Mouse (Mus musculus): ENCODE measurements at regions not wholly inside any gene's neighbourhood (a gene's known extent, or its start where the extent isn't known, plus 50 kb on each side); places are given as distances from the start of the nearest gene placed in this dataset.

DNA sequence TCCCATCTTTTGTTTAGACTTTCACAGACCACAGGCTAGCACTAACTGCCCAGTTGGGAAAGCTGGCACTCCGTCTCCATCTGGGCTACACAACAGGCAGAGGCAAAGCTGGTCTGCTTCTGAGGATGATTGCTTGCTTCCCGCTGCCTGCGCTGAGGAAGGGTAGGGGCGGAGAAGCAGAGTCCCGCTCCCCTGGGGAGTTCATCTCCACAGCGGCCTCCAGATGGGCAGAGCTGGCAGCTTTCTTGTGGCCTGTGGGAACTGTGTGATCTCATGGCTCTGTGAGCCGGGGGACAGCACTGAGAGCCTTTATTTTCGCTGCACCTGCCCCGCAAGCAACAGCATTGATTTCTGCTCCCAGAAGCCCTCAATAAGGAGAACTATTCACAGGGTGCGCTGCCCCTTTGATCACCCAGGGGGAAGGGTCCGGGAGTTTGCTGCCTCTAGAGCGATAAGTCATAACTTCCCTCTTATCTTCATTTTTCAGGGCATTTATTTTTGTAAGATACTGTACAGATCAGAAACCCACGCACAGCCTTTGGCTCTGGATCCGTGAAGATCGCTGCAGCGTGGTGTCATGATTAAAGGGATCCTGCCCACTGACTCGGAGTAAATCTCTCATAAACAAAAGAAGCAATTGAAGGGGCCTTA is 155.7 kb downstream of the Gm9376 start:
- peak; percentile 67 for DNase-seq (ENCODE audit: low read depth, low spot score)

DNA sequence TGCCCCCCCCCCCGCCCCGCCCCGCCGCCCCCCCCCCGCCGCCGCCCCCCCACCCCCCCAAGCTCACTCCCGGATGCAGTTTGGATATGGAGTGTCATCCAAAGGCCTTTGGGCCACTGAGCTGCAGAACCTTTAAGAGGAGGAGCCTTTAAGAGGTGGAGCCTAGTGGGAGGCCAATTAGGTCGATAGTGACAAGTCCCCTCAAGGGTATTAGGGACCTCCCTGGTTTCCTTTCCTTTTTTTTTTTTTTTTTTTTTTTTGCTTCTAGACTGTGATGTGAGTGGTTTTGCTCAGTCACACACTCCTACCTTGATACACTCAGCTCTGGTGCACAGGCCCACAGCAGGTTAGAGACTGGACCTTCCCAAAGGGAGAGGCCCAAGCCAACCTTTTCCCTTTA is 156.5 kb downstream of the Gm9376 start:
- peak; percentile 12 for DNase-seq (ENCODE audit: low read depth, low spot score)

DNA sequence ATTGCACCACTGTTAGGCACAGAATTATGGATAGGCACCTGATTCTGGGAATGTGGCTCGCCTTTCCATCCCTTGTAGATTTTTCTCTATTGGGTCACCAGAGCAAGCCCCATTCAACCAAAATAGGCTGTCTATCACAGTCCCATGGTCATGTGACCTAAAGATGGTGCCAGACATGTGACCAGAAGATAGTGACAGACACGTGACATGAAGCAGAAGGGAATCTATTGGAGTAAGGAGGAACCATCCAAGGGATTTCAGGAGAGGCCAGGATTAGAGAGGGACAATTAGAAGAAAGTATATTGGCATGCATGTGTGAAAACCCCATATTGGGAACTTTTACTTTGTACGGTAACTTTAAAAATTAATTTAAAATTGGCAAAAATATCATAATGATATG is 159.8 kb downstream of the Gm9376 start:
- DNase-seq (ENCODE audit: low read depth, low spot score) = no peak

DNA sequence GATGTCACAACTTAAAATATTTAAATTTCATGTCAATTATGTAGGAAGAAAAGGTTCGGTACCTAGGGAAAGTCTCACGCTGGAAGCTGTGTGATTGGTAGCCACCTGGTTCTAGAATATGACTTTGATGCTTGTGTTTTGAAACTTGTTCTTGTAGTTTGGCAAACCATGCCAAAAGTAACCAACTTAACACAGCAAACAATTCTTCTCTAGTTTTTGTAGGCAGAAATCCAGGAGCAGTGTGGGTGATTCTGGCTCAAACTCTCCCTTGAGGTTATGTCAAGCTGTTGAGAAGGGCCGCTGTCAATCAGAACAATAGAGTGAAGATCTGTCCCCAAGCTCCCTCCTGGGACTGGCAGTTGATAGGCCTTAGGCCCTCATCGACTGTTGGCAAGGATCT is 163.5 kb downstream of the Gm9376 start:
- no peak for DNase-seq (ENCODE audit: low read depth, low spot score)

DNA sequence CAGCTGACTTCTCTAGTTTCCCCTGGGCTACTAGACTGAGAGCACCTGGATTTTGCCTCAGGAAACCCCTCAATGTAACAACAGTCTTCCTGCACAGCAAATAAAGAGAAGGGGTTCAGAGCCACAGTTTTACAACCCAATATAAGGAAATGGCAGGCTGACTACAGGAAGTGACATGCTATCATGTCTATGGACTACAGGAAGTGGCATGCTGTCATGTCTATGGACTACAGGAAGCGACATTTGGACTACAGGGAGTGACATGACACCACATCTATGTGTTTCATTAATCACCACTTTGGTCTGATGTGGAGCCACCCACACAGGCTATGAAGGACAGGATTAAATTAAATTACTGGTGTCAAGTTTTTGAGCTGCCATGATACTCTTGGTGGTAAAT is 164.0 kb downstream of the Gm9376 start:
- DNase-seq (ENCODE audit: low read depth, low spot score) = no peak

DNA sequence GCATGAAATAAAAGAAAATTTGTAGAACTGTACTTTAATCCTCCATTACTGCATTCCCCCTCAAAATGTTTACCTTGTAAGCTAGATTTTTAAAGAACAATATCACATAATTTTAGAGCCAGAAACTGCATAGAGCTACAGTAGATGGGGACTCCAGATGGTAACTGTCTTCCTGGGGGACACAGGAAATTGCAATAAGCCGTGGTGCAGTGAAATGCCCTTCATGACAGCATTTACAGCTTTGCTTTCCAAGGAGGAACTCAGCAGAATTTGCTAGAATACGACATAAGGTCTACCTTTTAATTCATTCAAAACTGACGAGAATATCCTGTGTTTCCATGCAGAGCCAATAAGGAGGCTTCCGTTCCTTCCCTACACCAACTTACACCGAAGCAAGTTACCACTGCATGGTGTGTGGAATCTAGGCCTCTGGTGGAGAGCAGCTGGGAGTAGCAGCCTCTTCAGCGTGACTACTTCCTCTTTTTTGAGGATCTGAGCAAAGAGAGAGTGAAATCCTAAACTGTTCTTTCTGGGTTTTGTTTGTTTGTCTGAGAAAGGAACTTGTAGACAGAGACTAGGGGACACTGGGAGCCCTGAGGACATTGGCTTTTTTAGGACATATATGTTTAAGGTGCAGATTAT is 164.6 kb downstream of the Gm9376 start:
- no peak for DNase-seq (ENCODE audit: low read depth, low spot score)
